ENCODE assay signal across 20 mouse cellular contexts in the genomic region with DNA sequence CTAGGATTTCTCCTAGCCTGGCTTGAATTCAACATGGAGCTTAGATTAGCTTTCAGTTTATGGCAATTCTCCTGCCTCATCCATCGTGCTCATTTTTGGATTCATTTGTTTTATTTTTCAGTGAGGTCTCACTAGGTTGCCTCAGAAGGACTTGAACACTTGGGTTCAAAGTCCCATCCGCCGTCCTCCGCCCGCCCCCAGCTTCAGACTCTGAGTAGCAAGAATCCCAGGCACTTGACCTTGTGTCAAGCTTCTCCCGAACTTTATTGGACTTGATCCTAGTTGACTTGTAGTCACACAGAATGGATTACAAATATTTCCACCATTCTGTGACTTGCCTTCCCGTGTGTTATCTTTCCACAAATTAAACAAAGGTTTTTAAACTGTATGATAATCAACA.
"Had no signal": no experiment of that assay in that cellular context is flagged by ENCODE, and none has a peak within 500 bp of the region (broad histone marks: within the 10 kb centered on the region; RNA-seq: fewer than 3 reads in every experiment).

No protein-coding gene starts in this region.

- H3K9me3 ChIP-seq: limb, embryonic 12.5 days; limb, embryonic 15.5 days; midbrain, embryonic 15.5 days; neural tube, embryonic 12.5 days; neural tube, embryonic 15.5 days; stomach, embryonic 15.5 days had no signal

- DNase-seq: layer of hippocampus, postnatal 36 days; left cerebral cortex, postnatal 4 days; liver, postnatal 0 days; lung, embryonic 14.5 days; right cerebral cortex, adult 18-20 months; right cerebral cortex, postnatal 14 days; spleen, adult 18-20 months; thymus, postnatal 25 days had no signal

- H3K27ac ChIP-seq: limb, embryonic 12.5 days; limb, embryonic 15.5 days; liver, embryonic 14.5 days; macrophage; midbrain, embryonic 12.5 days; midbrain, embryonic 15.5 days; neural tube, embryonic 12.5 days; neural tube, embryonic 15.5 days; stomach, embryonic 15.5 days had no signal

- H3K4me1 ChIP-seq: limb, embryonic 12.5 days; limb, embryonic 15.5 days; midbrain, embryonic 12.5 days; midbrain, embryonic 15.5 days; neural tube, embryonic 12.5 days; neural tube, embryonic 15.5 days; stomach, embryonic 15.5 days had no signal

- H3K4me3 ChIP-seq: limb, embryonic 12.5 days; limb, embryonic 15.5 days; midbrain, embryonic 12.5 days; midbrain, embryonic 15.5 days; neural tube, embryonic 12.5 days; neural tube, embryonic 15.5 days; stomach, embryonic 15.5 days had no signal

- H3K9ac ChIP-seq: limb, embryonic 12.5 days; limb, embryonic 15.5 days; liver, embryonic 14.5 days; liver, postnatal 0 days; lung, embryonic 14.5 days; midbrain, embryonic 12.5 days; midbrain, embryonic 15.5 days; neural tube, embryonic 12.5 days; neural tube, embryonic 15.5 days; stomach, embryonic 15.5 days had no signal

- H3K36me3 ChIP-seq: limb, embryonic 12.5 days; limb, embryonic 15.5 days; midbrain, embryonic 12.5 days; midbrain, embryonic 15.5 days; neural tube, embryonic 12.5 days; neural tube, embryonic 15.5 days; stomach, embryonic 15.5 days had no signal

- H3K4me2 ChIP-seq: limb, embryonic 12.5 days; limb, embryonic 15.5 days; liver, embryonic 11.5 days; lung, embryonic 14.5 days; midbrain, embryonic 12.5 days; midbrain, embryonic 15.5 days; neural tube, embryonic 12.5 days; neural tube, embryonic 15.5 days; stomach, embryonic 15.5 days had no signal

- H3K27me3 ChIP-seq: limb, embryonic 12.5 days; limb, embryonic 15.5 days; midbrain, embryonic 12.5 days; midbrain, embryonic 15.5 days; neural tube, embryonic 12.5 days; neural tube, embryonic 15.5 days; stomach, embryonic 15.5 days had no signal

- ATAC-seq: intestine, postnatal 0 days; liver, postnatal 0 days; lung, postnatal 0 days; midbrain, embryonic 15.5 days had no signal
